Mouse (Mus musculus): Measurements from ENCODE around the gene Gm42674.

DNA sequence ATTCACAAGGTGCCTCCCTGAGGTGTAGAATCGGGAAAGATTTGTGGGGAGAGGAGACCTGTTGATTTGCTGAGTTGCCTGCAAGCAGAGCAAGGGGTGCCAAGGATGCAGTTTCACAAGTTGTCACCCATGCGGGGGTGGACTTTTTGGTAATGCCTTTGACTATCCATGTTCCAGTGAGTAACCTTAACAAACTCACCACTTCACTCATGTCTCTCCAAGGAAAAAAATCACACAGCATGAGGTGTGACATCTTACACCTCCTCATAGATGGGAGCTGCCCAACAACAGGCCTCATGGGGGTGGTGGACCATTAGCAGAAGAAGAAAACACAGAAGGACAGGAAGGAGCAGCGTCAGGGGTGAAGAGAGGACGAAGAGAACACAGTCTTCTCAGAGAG, 19.1 kb upstream of the Gm42674 start:
- TF ChIP-seq CTCF (IDR thresholded peaks at IDR 0.05; ENCODE audit: insufficient read depth, low read depth, low read length) (no peak), POLR2A (IDR thresholded peaks at IDR 0.05; ENCODE audit: insufficient read depth, low read depth, low read length) (no peak)
